Mouse (Mus musculus) neutrophil, adult 65 days (primary cell): ENCODE results near the gene Prim2. TPM values are rescaled to one million over a fixed set of nuclear protein-coding genes. Genes with fewer than 3 reads are reported as not detected.

Source experiments
- total RNA-seq: library from RNA; stranded (reverse); gene quantifications from 2 replicates; pipeline ENCODE4 v1.2.4, GENCODE M21; 2023

The Prim2 gene
- total RNA-seq = 14.1 and 16.2 TPM in 2 replicates

GRCm38 (mm10) chr1:33669708-33670141, at the start of gene Prim2:
TSS of gene Prim2 (minus strand) at chr1:33669795.

Other genes with a start within 250 kb of the Prim2 start
- gene Rab23, start 50.1 kb upstream of the Prim2 start, total RNA-seq = 7.9 and 9.5 TPM in 2 replicates
- 0.91 and 2.2 TPM in 2 replicates for gene Bag2, start 88.0 kb upstream of the Prim2 start, total RNA-seq
- gene Zfp451, start 144.8 kb upstream of the Prim2 start, total RNA-seq = 13.5 and 22.8 TPM in 2 replicates
- gene Bend6, start 238.0 kb upstream of the Prim2 start, total RNA-seq = not detected in 2 replicates
- gene Dst, start 238.4 kb upstream of the Prim2 start, total RNA-seq = 0.98 and 1.8 TPM in 2 replicates